Mouse (Mus musculus): ENCODE data around the gene Usp7. TPM values are rescaled to one million over a fixed set of nuclear protein-coding genes. Genes with fewer than 3 reads are reported as not detected.
A peak's percentile ranks its signal among the peaks of the same experiment; 100 is the strongest.

Usp7 gene
- total RNA-seq (2021), result 100 to 1,000 TPM; 106 to 111 TPM
- long read RNA-seq, experiment 1, full-length matches to known transcripts, result 4 of 23 reads
- long read RNA-seq, experiment 1, partial matches to known transcripts, result 11 of 23 reads
- long read RNA-seq, experiment 1, other reads (novel, unspliced or antisense), result 8 of 23 reads
- long read RNA-seq, experiment 2, result 0 reads

GRCm38 (mm10) chr16:8791949-8792557, at the start of gene Usp7:
Usp7 (minus strand) TSS chr16:8792308.
- no peak for DNase-seq

- no peak for DNase-seq
Measured at GRCm38 (mm10) chr16:8840557-8840956, 48.4 kb upstream of the Usp7 start.

- no peak for DNase-seq
Measured at GRCm38 (mm10) chr16:8838921-8839320, 46.8 kb upstream of the Usp7 start.

- no peak for DNase-seq
Measured at GRCm38 (mm10) chr16:8837595-8837994, 45.5 kb upstream of the Usp7 start.

GRCm38 (mm10) chr16:8836876-8837275, 44.8 kb upstream of the Usp7 start:
- no peak for DNase-seq

GRCm38 (mm10) chr16:8831241-8831640, 39.1 kb upstream of the Usp7 start:
- DNase-seq, result peak; percentile 18 to 30

GRCm38 (mm10) chr16:8830431-8831211, 38.5 kb upstream of the Usp7 start:
- DNase-seq, result peak; percentile 85 to 87

GRCm38 (mm10) chr16:8829564-8830359, 37.7 kb upstream of the Usp7 start, which contains the start of gene 1810013L24Rik:
1810013L24Rik (plus strand) TSS chr16:8830100.
- DNase-seq, result peak; percentile 98

- DNase-seq, result peak; percentile 81 to 85
Measured at GRCm38 (mm10) chr16:8828636-8829563, 36.8 kb upstream of the Usp7 start.

GRCm38 (mm10) chr16:8827366-8827765, 35.3 kb upstream of the Usp7 start:
- DNase-seq, result peak; percentile 22 to 51

- no peak for DNase-seq
Measured at GRCm38 (mm10) chr16:8823661-8824060, 31.6 kb upstream of the Usp7 start.

GRCm38 (mm10) chr16:8822586-8822985, 30.5 kb upstream of the Usp7 start:
- DNase-seq, result no peak

- DNase-seq, result peak in 1 of 2 experiments; percentile 45
Measured at GRCm38 (mm10) chr16:8821429-8821828, 29.3 kb upstream of the Usp7 start.

- no peak for DNase-seq
Measured at GRCm38 (mm10) chr16:8817872-8818271, 25.8 kb upstream of the Usp7 start.

GRCm38 (mm10) chr16:8810399-8811127, 18.5 kb upstream of the Usp7 start:
- DNase-seq, result peak; percentile 81 to 89

- DNase-seq, result peak; percentile 56 to 68
Measured at GRCm38 (mm10) chr16:8806703-8807102, 14.6 kb upstream of the Usp7 start.

GRCm38 (mm10) chr16:8795906-8796305, 3.8 kb upstream of the Usp7 start:
- DNase-seq, result peak; percentile 28 to 34

GRCm38 (mm10) chr16:8794952-8795351, 2.8 kb upstream of the Usp7 start:
- DNase-seq, result peak in 1 of 2 experiments; percentile 11

- peak; percentile 44 to 65 for DNase-seq
Measured at GRCm38 (mm10) chr16:8790886-8791285, 1.2 kb downstream of the Usp7 start.

- DNase-seq, result peak; percentile 34 to 63
Measured at GRCm38 (mm10) chr16:8784753-8785152, 7.4 kb downstream of the Usp7 start.

Data from adrenal gland, postnatal 36 days (tissue).